Mouse (Mus musculus): ENCODE measurements around the gene Gm13288. TPM values are rescaled to one million over a fixed set of nuclear protein-coding genes. Genes with fewer than 3 reads are reported as not detected.

Gm13288 gene
- polyA plus RNA-seq (2015; fragmentation: Illumina TruSeq; extraction: RNeasy Lipid Tissue Mini Kit (QIAGEN cat#74804); ENCODE audit: low read depth, low replicate concordance) = not detected

DNA sequence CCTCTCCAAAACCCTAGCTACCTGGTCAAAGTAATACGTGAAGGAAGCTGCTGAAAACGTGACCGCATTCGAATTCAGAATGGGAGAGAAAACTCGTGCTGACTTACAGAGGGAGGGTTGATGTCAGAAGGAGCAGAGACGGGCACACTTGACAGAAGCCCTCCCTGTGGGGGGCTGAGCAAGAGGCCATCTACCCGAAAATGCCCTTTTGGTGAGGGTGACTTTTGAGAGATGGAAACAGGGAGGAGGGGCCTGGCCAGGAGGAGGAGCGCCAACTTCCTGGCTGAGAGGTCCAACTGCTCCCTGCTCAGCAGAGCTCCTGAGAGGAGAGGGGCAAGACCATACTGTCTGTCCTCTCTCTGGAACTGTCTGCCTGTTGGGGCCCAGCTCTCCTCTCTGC, at the start of gene Gm13288:
Gm13288 (plus strand) TSS at position 301 of the 400 bp plus-strand sequence.

DNA sequence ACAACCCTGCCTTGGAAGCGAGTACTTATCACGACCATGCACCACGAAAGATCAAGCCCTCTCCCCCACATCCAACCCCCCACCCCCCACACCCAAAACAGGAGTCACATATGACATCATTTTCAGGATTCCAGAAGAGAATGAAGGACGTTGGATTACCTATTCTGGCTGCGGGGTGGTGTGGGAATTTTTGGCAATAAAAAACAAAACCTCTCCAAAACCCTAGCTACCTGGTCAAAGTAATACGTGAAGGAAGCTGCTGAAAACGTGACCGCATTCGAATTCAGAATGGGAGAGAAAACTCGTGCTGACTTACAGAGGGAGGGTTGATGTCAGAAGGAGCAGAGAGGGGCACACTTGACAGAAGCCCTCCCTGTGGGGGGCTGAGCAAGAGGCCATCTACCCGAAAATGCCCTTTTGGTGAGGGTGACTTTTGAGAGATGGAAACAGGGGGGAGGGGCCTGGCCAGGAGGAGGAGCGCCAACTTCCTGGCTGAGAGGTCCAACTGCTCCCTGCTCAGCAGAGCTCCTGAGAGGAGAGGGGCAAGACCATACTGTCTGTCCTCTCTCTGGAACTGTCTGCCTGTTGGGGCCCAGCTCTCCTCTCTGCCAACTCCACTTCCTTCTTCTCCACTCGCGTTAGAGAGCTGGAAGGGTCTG, 45.6 kb upstream of the Gm13288 start, which contains the start of gene Gm13283:
Gm13283 (plus strand) TSS at position 510 of the 659 bp plus-strand sequence.

DNA sequence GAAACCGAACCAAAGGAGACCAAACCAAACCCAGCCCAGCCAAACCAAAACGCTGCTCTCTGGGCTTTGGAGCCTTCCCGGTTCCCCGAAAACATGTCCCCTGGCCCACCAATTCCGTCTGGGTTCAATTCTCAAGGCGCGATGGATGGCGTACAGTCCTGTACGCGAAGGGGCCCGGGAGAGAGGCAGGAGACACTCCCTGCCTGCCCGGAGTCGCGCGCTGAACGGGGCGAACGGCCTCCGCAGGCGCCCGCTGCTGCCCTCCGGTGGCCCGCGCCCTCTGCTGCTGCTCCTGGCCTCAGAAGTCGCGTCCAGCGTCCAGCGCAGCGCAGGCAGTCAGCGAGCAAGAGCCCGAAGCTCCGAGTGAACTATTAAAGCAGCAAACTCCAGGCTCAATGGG, 31.8 kb upstream of the Gm13288 start, which contains the start of gene Gm13290:
Gm13290 (plus strand) TSS at position 301 of the 400 bp plus-strand sequence.

DNA sequence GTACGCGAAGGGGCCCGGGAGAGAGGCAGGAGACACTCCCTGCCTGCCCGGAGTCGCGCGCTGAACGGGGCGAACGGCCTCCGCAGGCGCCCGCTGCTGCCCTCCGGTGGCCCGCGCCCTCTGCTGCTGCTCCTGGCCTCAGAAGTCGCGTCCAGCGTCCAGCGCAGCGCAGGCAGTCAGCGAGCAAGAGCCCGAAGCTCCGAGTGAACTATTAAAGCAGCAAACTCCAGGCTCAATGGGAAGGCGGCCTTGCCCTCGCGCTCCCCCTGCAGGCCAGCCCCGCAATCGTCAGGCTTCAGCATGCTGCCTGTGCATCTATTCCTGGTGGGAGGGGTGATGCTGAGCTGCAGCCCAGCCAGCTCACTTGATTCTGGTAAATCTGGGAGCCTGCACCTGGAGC, 28.7 kb upstream of the Gm13288 start, which contains the start of gene Gm13289:
Gm13289 (plus strand) TSS at position 301 of the 400 bp plus-strand sequence.

DNA sequence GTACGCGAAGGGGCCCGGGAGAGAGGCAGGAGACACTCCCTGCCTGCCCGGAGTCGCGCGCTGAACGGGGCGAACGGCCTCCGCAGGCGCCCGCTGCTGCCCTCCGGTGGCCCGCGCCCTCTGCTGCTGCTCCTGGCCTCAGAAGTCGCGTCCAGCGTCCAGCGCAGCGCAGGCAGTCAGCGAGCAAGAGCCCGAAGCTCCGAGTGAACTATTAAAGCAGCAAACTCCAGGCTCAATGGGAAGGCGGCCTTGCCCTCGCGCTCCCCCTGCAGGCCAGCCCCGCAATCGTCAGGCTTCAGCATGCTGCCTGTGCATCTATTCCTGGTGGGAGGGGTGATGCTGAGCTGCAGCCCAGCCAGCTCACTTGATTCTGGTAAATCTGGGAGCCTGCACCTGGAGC, 25.8 kb upstream of the Gm13288 start, which contains the start of gene Gm13272:
Gm13272 (plus strand) TSS at position 301 of the 400 bp plus-strand sequence.

DNA sequence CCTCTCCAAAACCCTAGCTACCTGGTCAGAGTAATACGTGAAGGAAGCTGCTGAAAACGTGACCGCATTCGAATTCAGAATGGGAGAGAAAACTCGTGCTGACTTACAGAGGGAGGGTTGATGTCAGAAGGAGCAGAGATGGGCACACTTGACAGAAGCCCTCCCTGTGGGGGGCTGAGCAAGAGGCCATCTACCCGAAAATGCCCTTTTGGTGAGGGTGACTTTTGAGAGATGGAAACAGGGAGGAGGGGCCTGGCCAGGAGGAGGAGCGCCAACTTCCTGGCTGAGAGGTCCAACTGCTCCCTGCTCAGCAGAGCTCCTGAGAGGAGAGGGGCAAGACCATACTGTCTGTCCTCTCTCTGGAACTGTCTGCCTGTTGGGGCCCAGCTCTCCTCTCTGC, 23.5 kb upstream of the Gm13288 start, which contains the start of gene Ifnz:
Ifnz (plus strand) TSS at position 301 of the 400 bp plus-strand sequence.

DNA sequence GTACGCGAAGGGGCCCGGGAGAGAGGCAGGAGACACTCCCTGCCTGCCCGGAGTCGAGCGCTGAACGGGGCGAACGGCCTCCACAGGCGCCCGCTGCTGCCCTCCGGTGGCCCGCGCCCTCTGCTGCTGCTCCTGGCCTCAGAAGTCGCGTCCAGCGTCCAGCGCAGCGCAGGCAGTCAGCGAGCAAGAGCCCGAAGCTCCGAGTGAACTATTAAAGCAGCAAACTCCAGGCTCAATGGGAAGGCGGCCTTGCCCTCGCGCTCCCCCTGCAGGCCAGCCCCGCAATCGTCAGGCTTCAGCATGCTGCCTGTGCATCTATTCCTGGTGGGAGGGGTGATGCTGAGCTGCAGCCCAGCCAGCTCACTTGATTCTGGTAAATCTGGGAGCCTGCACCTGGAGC, 19.9 kb upstream of the Gm13288 start, which contains the start of gene Gm13276:
Gm13276 (plus strand) TSS at position 301 of the 400 bp plus-strand sequence.

DNA sequence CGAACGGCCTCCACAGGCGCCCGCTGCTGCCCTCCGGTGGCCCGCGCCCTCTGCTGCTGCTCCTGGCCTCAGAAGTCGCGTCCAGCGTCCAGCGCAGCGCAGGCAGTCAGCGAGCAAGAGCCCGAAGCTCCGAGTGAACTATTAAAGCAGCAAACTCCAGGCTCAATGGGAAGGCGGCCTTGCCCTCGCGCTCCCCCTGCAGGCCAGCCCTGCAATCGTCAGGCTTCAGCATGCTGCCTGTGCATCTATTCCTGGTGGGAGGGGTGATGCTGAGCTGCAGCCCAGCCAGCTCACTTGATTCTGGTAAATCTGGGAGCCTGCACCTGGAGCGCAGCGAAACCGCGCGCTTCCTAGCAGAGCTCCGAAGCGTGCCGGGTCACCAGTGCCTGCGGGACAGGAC, 16.9 kb upstream of the Gm13288 start, which contains the start of gene Gm13277:
Gm13277 (plus strand) TSS at position 231 of the 400 bp plus-strand sequence.

DNA sequence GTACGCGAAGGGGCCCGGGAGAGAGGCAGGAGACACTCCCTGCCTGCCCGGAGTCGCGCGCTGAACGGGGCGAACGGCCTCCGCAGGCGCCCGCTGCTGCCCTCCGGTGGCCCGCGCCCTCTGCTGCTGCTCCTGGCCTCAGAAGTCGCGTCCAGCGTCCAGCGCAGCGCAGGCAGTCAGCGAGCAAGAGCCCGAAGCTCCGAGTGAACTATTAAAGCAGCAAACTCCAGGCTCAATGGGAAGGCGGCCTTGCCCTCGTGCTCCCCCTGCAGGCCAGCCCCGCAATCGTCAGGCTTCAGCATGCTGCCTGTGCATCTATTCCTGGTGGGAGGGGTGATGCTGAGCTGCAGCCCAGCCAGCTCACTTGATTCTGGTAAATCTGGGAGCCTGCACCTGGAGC, 14.1 kb upstream of the Gm13288 start, which contains the start of gene Gm13278:
Gm13278 (plus strand) TSS at position 301 of the 400 bp plus-strand sequence.

DNA sequence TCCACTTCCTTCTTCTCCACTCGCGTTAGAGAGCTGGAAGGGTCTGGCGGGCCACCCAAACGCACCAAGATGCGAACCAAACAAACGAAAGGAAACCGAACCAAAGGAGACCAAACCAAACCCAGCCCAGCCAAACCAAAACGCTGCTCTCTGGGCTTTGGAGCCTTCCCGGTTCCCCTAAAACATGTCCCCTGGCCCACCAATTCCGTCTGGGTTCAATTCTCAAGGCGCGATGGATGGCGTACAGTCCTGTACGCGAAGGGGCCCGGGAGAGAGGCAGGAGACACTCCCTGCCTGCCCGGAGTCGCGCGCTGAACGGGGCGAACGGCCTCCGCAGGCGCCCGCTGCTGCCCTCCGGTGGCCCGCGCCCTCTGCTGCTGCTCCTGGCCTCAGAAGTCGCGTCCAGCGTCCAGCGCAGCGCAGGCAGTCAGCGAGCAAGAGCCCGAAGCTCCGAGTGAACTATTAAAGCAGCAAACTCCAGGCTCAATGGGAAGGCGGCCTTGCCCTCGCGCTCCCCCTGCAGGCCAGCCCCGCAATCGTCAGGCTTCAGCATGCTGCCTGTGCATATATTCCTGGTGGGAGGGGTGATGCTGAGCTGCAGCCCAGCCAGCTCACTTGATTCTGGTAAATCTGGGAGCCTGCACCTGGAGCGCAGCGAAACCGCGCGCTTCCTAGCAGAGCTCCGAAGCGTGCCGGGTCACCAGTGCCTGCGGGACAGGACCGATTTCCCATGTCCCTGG, 11.2 kb upstream of the Gm13288 start, which contains the start of gene Gm13275:
Gm13275 (plus strand) TSS at position 552 of the 740 bp plus-strand sequence.

DNA sequence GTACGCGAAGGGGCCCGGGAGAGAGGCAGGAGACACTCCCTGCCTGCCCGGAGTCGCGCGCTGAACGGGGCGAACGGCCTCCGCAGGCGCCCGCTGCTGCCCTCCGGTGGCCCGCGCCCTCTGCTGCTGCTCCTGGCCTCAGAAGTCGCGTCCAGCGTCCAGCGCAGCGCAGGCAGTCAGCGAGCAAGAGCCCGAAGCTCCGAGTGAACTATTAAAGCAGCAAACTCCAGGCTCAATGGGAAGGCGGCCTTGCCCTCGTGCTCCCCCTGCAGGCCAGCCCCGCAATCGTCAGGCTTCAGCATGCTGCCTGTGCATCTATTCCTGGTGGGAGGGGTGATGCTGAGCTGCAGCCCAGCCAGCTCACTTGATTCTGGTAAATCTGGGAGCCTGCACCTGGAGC, 8.2 kb upstream of the Gm13288 start, which contains the start of gene Gm13279:
Gm13279 (plus strand) TSS at position 301 of the 400 bp plus-strand sequence.

DNA sequence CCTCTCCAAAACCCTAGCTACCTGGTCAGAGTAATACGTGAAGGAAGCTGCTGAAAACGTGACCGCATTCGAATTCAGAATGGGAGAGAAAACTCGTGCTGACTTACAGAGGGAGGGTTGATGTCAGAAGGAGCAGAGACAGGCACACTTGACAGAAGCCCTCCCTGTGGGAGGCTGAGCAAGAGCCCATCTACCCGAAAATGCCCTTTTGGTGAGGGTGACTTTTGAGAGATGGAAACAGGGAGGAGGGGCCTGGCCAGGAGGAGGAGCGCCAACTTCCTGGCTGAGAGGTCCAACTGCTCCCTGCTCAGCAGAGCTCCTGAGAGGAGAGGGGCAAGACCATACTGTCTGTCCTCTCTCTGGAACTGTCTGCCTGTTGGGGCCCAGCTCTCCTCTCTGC, 6.0 kb upstream of the Gm13288 start, which contains the start of gene Gm13285:
Gm13285 (plus strand) TSS at position 301 of the 400 bp plus-strand sequence.

DNA sequence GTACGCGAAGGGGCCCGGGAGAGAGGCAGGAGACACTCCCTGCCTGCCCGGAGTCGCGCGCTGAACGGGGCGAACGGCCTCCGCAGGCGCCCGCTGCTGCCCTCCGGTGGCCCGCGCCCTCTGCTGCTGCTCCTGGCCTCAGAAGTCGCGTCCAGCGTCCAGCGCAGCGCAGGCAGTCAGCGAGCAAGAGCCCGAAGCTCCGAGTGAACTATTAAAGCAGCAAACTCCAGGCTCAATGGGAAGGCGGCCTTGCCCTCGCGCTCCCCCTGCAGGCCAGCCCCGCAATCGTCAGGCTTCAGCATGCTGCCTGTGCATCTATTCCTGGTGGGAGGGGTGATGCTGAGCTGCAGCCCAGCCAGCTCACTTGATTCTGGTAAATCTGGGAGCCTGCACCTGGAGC, 2.4 kb upstream of the Gm13288 start, which contains the start of gene Gm13287:
Gm13287 (plus strand) TSS at position 301 of the 400 bp plus-strand sequence.

DNA sequence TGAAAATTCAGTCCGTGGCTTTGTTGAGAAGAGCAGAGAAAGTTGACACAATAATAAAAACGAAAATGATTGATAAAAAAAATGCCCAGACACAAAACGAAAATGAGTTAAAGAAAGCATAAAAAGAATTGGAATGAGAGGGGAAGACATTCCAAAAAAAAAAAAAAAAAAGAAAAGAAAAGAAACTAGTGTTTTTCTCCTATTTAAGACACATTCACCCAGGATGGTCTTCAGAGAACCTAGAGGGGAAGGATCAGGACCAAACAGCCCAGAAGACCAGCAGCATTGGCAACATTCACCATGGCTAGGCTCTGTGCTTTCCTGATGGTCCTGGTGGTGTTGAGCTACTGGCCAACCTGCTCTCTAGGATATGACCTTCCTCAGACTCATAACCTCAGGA, 10.6 kb downstream of the Gm13288 start, which contains the start of gene Ifna7:
Ifna7 (plus strand) TSS at position 301 of the 400 bp plus-strand sequence.

DNA sequence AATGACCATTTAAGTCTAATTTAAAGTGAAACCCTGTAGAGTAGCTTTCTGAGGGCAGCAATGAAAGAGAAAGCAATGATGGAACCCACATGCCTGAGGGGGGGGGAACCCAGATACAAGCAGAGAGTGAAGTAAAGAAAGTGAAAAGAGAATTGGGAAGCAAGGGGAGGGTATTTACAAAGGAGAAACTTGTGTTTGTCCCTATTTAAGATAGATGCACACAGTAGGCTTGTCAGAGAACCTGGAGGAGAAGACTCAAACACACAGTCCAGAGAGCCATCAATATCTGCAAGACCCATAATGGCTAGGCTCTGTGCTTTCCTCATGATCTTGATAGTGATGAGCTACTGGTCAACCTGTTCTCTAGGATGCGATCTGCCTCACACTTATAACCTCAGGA, 14.3 kb downstream of the Gm13288 start, which contains the start of gene Ifna11:
Ifna11 (plus strand) TSS at position 301 of the 400 bp plus-strand sequence.

DNA sequence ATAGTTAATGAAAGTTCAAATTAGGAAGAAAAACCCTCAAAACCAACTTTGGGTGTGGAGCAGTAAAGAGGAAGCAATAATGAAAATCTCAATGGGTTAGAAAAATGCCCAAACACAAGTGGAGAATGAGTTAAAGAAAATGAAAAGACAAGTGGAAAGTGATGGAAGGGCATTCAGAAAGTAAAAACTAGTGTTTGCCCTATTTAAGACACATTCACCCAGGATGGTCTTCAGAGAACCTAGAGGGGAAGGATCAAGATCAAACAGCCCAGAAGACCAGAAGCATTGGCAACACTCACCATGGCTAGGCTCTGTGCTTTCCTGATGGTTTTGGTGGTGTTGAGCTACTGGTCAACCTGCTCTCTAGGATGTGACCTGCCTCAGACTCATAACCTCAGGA, 21.8 kb downstream of the Gm13288 start, which contains the start of gene Ifna6:
Ifna6 (plus strand) TSS at position 301 of the 400 bp plus-strand sequence.

DNA sequence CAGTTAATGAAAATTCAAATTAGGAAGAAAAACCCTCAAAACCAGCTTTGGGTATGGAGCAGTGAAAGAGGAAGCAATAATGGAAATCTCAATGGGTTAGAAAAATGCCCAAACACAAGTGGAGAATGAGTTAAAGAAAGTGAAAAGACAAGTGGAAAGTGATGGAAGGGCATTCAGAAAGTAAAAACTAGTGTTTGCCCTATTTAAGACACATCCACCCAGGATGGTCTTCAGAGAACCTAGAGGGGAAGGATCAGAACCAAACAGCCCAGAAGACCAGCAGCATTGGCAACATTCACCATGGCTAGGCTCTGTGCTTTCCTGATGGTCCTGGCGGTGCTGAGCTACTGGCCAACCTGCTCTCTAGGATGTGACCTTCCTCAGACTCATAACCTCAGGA, 29.9 kb downstream of the Gm13288 start, which contains the start of gene Ifna5:
Ifna5 (plus strand) TSS at position 301 of the 400 bp plus-strand sequence.

DNA sequence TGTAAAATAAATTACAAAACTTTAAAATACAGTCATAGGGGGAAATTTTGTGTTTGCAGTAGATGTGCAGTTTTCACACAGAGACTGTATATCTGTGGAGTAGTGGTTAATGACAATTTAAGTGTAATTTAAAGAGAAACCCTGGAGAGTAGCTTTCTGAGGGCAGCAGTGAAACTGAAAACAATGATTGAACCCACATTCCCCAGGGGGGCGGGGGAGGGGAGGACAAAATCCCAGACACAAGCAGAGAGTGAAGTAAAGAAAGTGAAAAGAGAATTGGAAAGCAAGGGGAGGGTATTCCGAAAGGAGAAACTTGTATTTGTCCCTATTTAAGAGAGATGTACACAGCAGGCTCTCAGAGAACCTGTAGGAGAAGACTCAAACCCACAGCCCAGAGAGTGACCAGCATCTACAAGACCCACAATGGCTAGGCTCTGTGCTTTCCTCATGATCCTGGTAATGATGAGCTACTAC, 36.1 kb downstream of the Gm13288 start, which contains the start of gene Ifna4:
Ifna4 (plus strand) TSS at position 424 of the 474 bp plus-strand sequence.

DNA sequence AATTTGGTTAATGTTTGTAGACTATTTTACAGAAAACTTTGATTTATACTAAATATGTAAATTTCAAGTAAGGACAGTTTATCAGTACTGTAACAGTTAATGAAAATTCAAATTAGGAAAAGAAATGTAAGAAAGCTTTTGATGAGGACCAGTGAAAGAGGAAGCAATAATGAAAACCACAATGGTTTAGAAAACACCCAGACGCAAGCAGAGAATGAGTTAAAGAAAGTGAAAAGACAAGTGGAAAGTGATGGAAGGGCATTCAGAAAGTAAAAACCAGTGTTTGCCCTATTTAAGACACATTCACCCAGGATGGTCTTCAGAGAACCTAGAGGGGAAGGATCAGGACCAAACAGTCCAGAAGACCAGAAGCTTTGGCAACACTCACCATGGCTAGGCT, 44.4 kb downstream of the Gm13288 start, which contains the start of gene Ifna1:
Ifna1 (plus strand) TSS at position 390 of the 400 bp plus-strand sequence.

Measured in brain, adult 10 weeks (tissue).